24 mouse cellular contexts compared by ENCODE assay signal in the genomic region with DNA sequence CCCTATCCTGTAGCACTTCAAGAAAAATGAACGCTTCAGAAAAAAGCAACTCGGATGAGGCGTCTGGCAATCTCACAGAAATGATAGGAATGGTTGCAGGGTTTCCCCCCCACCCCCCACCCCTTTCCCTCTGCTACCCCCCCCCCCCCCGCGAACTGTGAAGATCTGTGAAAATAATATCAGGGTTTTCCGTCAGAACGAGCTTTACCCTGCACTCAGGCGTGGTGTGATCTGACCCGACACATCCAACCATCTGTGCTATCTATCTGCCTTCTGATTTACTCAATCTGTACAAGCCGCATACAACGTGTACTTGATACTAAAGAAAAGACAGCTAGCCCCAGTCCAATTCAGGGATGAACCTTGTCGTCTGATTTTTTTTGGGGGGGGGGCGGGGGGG. TPM values are rescaled to one million over a fixed set of nuclear protein-coding genes. Genes with fewer than 3 reads are reported as not detected.
DNase-seq lines count a peak whose midpoint lies in the region; ATAC-seq lines count a peak whose summit lies in the region.
"Had no signal": no experiment of that assay in that cellular context is flagged by ENCODE, and none has a peak within 500 bp of the region (broad histone marks: within the 10 kb centered on the region; RNA-seq: fewer than 3 reads in every experiment).

No protein-coding gene starts in this region.

- 0 out of 2 replicates have a peak, but pooled peaks have one; percentile 45 for ATAC-seq in forebrain, embryonic 13.5 days
- no peak for ATAC-seq in neural tube, embryonic 15.5 days (ENCODE audit: low FRiP score)
- ATAC-seq: forebrain, postnatal 0 days; inflammation-experienced regulatory T-cells, adult 6 months; intestine, postnatal 0 days had no signal

- no peaks in the 10 kb centered on the region for H3K9me3 ChIP-seq in forebrain, embryonic 13.5 days (replicated peaks)
- H3K9me3 ChIP-seq in forebrain, embryonic 10.5 days = no peaks in the 10 kb centered on the region
- no peaks in the 10 kb centered on the region for H3K9me3 ChIP-seq in neural tube, embryonic 15.5 days (replicated peaks)
- H3K9me3 ChIP-seq: heart, embryonic 12.5 days; hindbrain, embryonic 10.5 days; hindbrain, embryonic 15.5 days had no signal

- no peak overlapping the region for H3K4me3 ChIP-seq in forebrain, embryonic 13.5 days
- no peak overlapping the region for H3K4me3 ChIP-seq in forebrain, embryonic 10.5 days
- H3K4me3 ChIP-seq in neural tube, embryonic 15.5 days (replicated peaks) = no peak overlapping the region
- H3K4me3 ChIP-seq: heart, embryonic 12.5 days; hindbrain, embryonic 10.5 days; hindbrain, embryonic 15.5 days had no signal

- DNase-seq in forebrain, embryonic 10.5 days (ENCODE audit: extremely low spot score, low spot score) = no peak
- DNase-seq in neural tube, embryonic 10.5 days (ENCODE audit: extremely low spot score, low spot score) = peak; percentile 34
- peak; percentile 84 for DNase-seq in retina, embryonic 14.5 days (ENCODE audit: low spot score)
- no peak for DNase-seq in heart, adult 18-20 months
- DNase-seq: adrenal gland, adult 8-10 months; adrenal gland, postnatal 36 days; cerebellum, adult 11 months; cerebellum, adult 8-10 months; cerebellum, postnatal 36 days; gastrocnemius, postnatal 14 days had no signal

- H3K27ac ChIP-seq in forebrain, embryonic 13.5 days = no peak overlapping the region
- H3K27ac ChIP-seq in forebrain, embryonic 10.5 days = no peak overlapping the region
- no peak overlapping the region for H3K27ac ChIP-seq in neural tube, embryonic 15.5 days (replicated peaks)
- H3K27ac ChIP-seq: hindbrain, embryonic 10.5 days; hindbrain, embryonic 15.5 days had no signal

- peaks cover 89% of the 10 kb centered on the region for H3K27me3 ChIP-seq in forebrain, embryonic 13.5 days
- peaks cover 92% of the 10 kb centered on the region for H3K27me3 ChIP-seq in forebrain, embryonic 10.5 days (ENCODE audit: poor library complexity, severe bottlenecking)
- peaks cover 86% of the 10 kb centered on the region for H3K27me3 ChIP-seq in neural tube, embryonic 15.5 days (replicated peaks)

- no peaks in the 10 kb centered on the region for H3K36me3 ChIP-seq in forebrain, embryonic 13.5 days (ENCODE audit: poor library complexity, severe bottlenecking)
- H3K36me3 ChIP-seq in forebrain, embryonic 10.5 days (replicated peaks) = no peaks in the 10 kb centered on the region
- H3K36me3 ChIP-seq in neural tube, embryonic 15.5 days = no peaks in the 10 kb centered on the region
- H3K36me3 ChIP-seq: heart, embryonic 12.5 days; hindbrain, embryonic 10.5 days; hindbrain, embryonic 15.5 days had no signal

- WGBS in forebrain, embryonic 13.5 days = 3% methylated on average over 13 of the region's 13 CpGs
- 4% methylated on average over 13 of the region's 13 CpGs for WGBS in forebrain, embryonic 10.5 days
- WGBS in neural tube, embryonic 15.5 days = 3% methylated on average over 11 of the region's 13 CpGs

- peaks cover 9% of the 10 kb centered on the region; the same call in 1 of the 2 replicates for H3K4me1 ChIP-seq in forebrain, embryonic 13.5 days
- H3K4me1 ChIP-seq in forebrain, embryonic 10.5 days = peaks cover 35% of the 10 kb centered on the region
- peaks cover 11% of the 10 kb centered on the region for H3K4me1 ChIP-seq in neural tube, embryonic 15.5 days

- H3K9ac ChIP-seq in forebrain, embryonic 13.5 days = no peak overlapping the region
- no peak overlapping the region for H3K9ac ChIP-seq in neural tube, embryonic 15.5 days (replicated peaks)
- H3K9ac ChIP-seq: forebrain, postnatal 0 days; heart, embryonic 12.5 days; hindbrain, embryonic 15.5 days had no signal

- H3K4me2 ChIP-seq in forebrain, embryonic 13.5 days = no peak overlapping the region
- H3K4me2 ChIP-seq in neural tube, embryonic 15.5 days = no peak overlapping the region
- H3K4me2 ChIP-seq: heart, embryonic 12.5 days; hindbrain, embryonic 15.5 days had no signal

RNA-seq across cellular contexts. Expression of gene Six6, which starts 1.5 kb away (rescaled TPM):
- polyA plus RNA-seq in forebrain, embryonic 13.5 days (2015; fragmentation: Nextera tagmentation; extraction: Ambion mirVana) = 1.3 and 2.9 TPM in 2 replicates
- 3.2 and 8.0 TPM in 2 replicates for polyA plus RNA-seq in forebrain, embryonic 10.5 days (2016; fragmentation: Nextera tagmentation; extraction: Ambion mirVana)
- polyA plus RNA-seq in neural tube, embryonic 15.5 days (2015; fragmentation: Nextera tagmentation; extraction: Ambion mirVana) = not detected in 2 replicates
- total RNA-seq in heart, adult 18-20 months (2021) = not detected
- total RNA-seq: adrenal gland, adult 8-10 months; adrenal gland, postnatal 36 days; ES-E14; gastrocnemius, adult 18-20 months; gastrocnemius, postnatal 14 days; heart, adult 8-10 months; heart, postnatal 25 days had no signal
- polyA plus RNA-seq: gonadal fat pad, adult 2 months; heart, embryonic 12.5 days; heart, embryonic 16.5 days; hindbrain, embryonic 15.5 days; inflammation-experienced regulatory T-cells, adult 6 months; intestine, postnatal 0 days had no signal

RNA-seq across cellular contexts. Expression of gene 4930447C04Rik, which starts 2.4 kb away (rescaled TPM):
- 1.8 and 2.1 TPM in 2 replicates for polyA plus RNA-seq in forebrain, embryonic 13.5 days (2015; fragmentation: Nextera tagmentation; extraction: Ambion mirVana)
- 2.6 and 3.8 TPM in 2 replicates for polyA plus RNA-seq in forebrain, embryonic 10.5 days (2016; fragmentation: Nextera tagmentation; extraction: Ambion mirVana)
- polyA plus RNA-seq in neural tube, embryonic 15.5 days (2015; fragmentation: Nextera tagmentation; extraction: Ambion mirVana) = 7.4 and 9.7 TPM in 2 replicates
- total RNA-seq in heart, adult 18-20 months (2021) = 1 to 10 TPM in 1 of 2 experiments, under 1 TPM in 1; 0.62 to 1.0 TPM
- polyA plus RNA-seq: inflammation-experienced regulatory T-cells, adult 6 months had no signal

Comparison
In these comparisons a context has a peak if more than half of its experiments do, and no peak if none do; other contexts are left out.
1. DNase-seq: peak in neural tube, embryonic 10.5 days (single experiment) and retina, embryonic 14.5 days (single experiment); none in forebrain, embryonic 10.5 days (single experiment) and heart, adult 18-20 months (0 of 2).